Mouse (Mus musculus): ENCODE measurements around the gene Kdelr3. TPM values are rescaled to one million over a fixed set of nuclear protein-coding genes. Genes with fewer than 3 reads are reported as not detected.

Kdelr3 gene
- polyA plus RNA-seq, 1 experiment: 43.9 TPM

GRCm38 (mm10) chr15:79473042-79473441, 43.2 kb upstream of the Kdelr3 start:
- Histone ChIP-seq H3K27ac (ENCODE audit: insufficient read depth, low read length) (no peak overlapping the region), H3K27me3 (ENCODE audit: control insufficient read depth, insufficient read depth, low read length, poor library complexity, severe bottlenecking) (no peaks in the 10 kb centered on the region), H3K9me3 (replicated peaks; ENCODE audit: control insufficient read depth, insufficient read depth, low read length, poor library complexity, severe bottlenecking) (no peaks in the 10 kb centered on the region), H3K9ac (ENCODE audit: low read depth, poor library complexity, severe bottlenecking) (no peak overlapping the region), H3K36me3 (ENCODE audit: control insufficient read depth, insufficient read depth, low read length, poor library complexity, severe bottlenecking) (no peaks in the 10 kb centered on the region), H3K4me1 (ENCODE audit: control insufficient read depth, insufficient read depth, low read length) (no peaks in the 10 kb centered on the region), H3K4me3 (ENCODE audit: low read depth, low read length) (no peak overlapping the region)
- TF ChIP-seq EP300 (IDR thresholded peaks at IDR 0.05; ENCODE audit: insufficient read depth, low read depth, low read length) (no peak), CTCF (IDR thresholded peaks at IDR 0.05; ENCODE audit: low read depth, low read length) (peak; percentile 49)

GRCm38 (mm10) chr15:79473638-79474355, 42.4 kb upstream of the Kdelr3 start:
- no peaks in the 10 kb centered on the region for H3K4me1 ChIP-seq (ENCODE audit: control insufficient read depth, insufficient read depth, low read length)

GRCm38 (mm10) chr15:79477227-79477626, 39.0 kb upstream of the Kdelr3 start:
- Histone ChIP-seq H3K36me3 (ENCODE audit: control insufficient read depth, insufficient read depth, low read length, poor library complexity, severe bottlenecking) (no peaks in the 10 kb centered on the region), H3K4me1 (ENCODE audit: control insufficient read depth, insufficient read depth, low read length) (peaks cover 2% of the 10 kb centered on the region)
- TF ChIP-seq EP300 (IDR thresholded peaks at IDR 0.05; ENCODE audit: insufficient read depth, low read depth, low read length) (no peak), POLR2A (IDR thresholded peaks at IDR 0.05; ENCODE audit: insufficient read depth, low read length) (no peak), CTCF (IDR thresholded peaks at IDR 0.05; ENCODE audit: low read depth, low read length) (no peak)

More at GRCm38 (mm10) chr15:79473638-79474355, 42.4 kb upstream of the Kdelr3 start:
- TF ChIP-seq CTCF (IDR thresholded peaks at IDR 0.05; ENCODE audit: low read depth, low read length): peak; percentile 49
- TF ChIP-seq EP300 (IDR thresholded peaks at IDR 0.05; ENCODE audit: insufficient read depth, low read depth, low read length): no peak
- TF ChIP-seq POLR2A (IDR thresholded peaks at IDR 0.05; ENCODE audit: insufficient read depth, low read length): no peak
- Histone ChIP-seq H3K9ac (ENCODE audit: low read depth, poor library complexity, severe bottlenecking) (no peak overlapping the region), H3K27me3 (ENCODE audit: control insufficient read depth, insufficient read depth, low read length, poor library complexity, severe bottlenecking) (no peaks in the 10 kb centered on the region), H3K36me3 (ENCODE audit: control insufficient read depth, insufficient read depth, low read length, poor library complexity, severe bottlenecking) (no peaks in the 10 kb centered on the region), H3K27ac (ENCODE audit: insufficient read depth, low read length) (no peak overlapping the region), H3K9me3 (replicated peaks; ENCODE audit: control insufficient read depth, insufficient read depth, low read length, poor library complexity, severe bottlenecking) (no peaks in the 10 kb centered on the region), H3K4me3 (ENCODE audit: low read depth, low read length) (no peak overlapping the region)

GRCm38 (mm10) chr15:79481181-79481688, 35.0 kb upstream of the Kdelr3 start:
- no peaks in the 10 kb centered on the region for H3K27me3 ChIP-seq (ENCODE audit: control insufficient read depth, insufficient read depth, low read length, poor library complexity, severe bottlenecking)
- peak overlapping the region; percentile 48 for H3K4me3 ChIP-seq (ENCODE audit: low read depth, low read length)
- no peak overlapping the region for H3K9ac ChIP-seq (ENCODE audit: low read depth, poor library complexity, severe bottlenecking)
- no peaks in the 10 kb centered on the region for H3K9me3 ChIP-seq (replicated peaks; ENCODE audit: control insufficient read depth, insufficient read depth, low read length, poor library complexity, severe bottlenecking)
- H3K36me3 ChIP-seq (ENCODE audit: control insufficient read depth, insufficient read depth, low read length, poor library complexity, severe bottlenecking): no peaks in the 10 kb centered on the region
- TF ChIP-seq EP300 (IDR thresholded peaks at IDR 0.05; ENCODE audit: insufficient read depth, low read depth, low read length): no peak; the same call in 1 of the 2 replicates
- no peak for TF ChIP-seq CTCF (IDR thresholded peaks at IDR 0.05; ENCODE audit: low read depth, low read length)
- no peak for TF ChIP-seq POLR2A (IDR thresholded peaks at IDR 0.05; ENCODE audit: insufficient read depth, low read length)
- H3K4me1 ChIP-seq (ENCODE audit: control insufficient read depth, insufficient read depth, low read length): peaks cover 2% of the 10 kb centered on the region
- no peak overlapping the region for H3K27ac ChIP-seq (ENCODE audit: insufficient read depth, low read length)

More at GRCm38 (mm10) chr15:79477227-79477626, 39.0 kb upstream of the Kdelr3 start:
- Histone ChIP-seq H3K9ac (ENCODE audit: low read depth, poor library complexity, severe bottlenecking) (no peak overlapping the region), H3K9me3 (replicated peaks; ENCODE audit: control insufficient read depth, insufficient read depth, low read length, poor library complexity, severe bottlenecking) (no peaks in the 10 kb centered on the region), H3K4me3 (ENCODE audit: low read depth, low read length) (no peak overlapping the region), H3K27me3 (ENCODE audit: control insufficient read depth, insufficient read depth, low read length, poor library complexity, severe bottlenecking) (no peaks in the 10 kb centered on the region), H3K27ac (ENCODE audit: insufficient read depth, low read length) (no peak overlapping the region)

GRCm38 (mm10) chr15:79489463-79489862, 26.7 kb upstream of the Kdelr3 start:
- no peaks in the 10 kb centered on the region for H3K27me3 ChIP-seq (ENCODE audit: control insufficient read depth, insufficient read depth, low read length, poor library complexity, severe bottlenecking)

GRCm38 (mm10) chr15:79493527-79493926, 22.7 kb upstream of the Kdelr3 start:
- Histone ChIP-seq H3K27me3 (ENCODE audit: control insufficient read depth, insufficient read depth, low read length, poor library complexity, severe bottlenecking) (no peaks in the 10 kb centered on the region), H3K36me3 (ENCODE audit: control insufficient read depth, insufficient read depth, low read length, poor library complexity, severe bottlenecking) (no peaks in the 10 kb centered on the region), H3K9ac (ENCODE audit: low read depth, poor library complexity, severe bottlenecking) (no peak overlapping the region), H3K4me3 (ENCODE audit: low read depth, low read length) (peak overlapping the region; percentile 27), H3K27ac (ENCODE audit: insufficient read depth, low read length) (no peak overlapping the region), H3K9me3 (replicated peaks; ENCODE audit: control insufficient read depth, insufficient read depth, low read length, poor library complexity, severe bottlenecking) (no peaks in the 10 kb centered on the region), H3K4me1 (ENCODE audit: control insufficient read depth, insufficient read depth, low read length) (no peaks in the 10 kb centered on the region)
- no peak for TF ChIP-seq CTCF (IDR thresholded peaks at IDR 0.05; ENCODE audit: low read depth, low read length)
- no peak for TF ChIP-seq POLR2A (IDR thresholded peaks at IDR 0.05; ENCODE audit: insufficient read depth, low read length)
- TF ChIP-seq EP300 (IDR thresholded peaks at IDR 0.05; ENCODE audit: insufficient read depth, low read depth, low read length): no peak

More at GRCm38 (mm10) chr15:79489463-79489862, 26.7 kb upstream of the Kdelr3 start:
- no peaks in the 10 kb centered on the region for H3K36me3 ChIP-seq (ENCODE audit: control insufficient read depth, insufficient read depth, low read length, poor library complexity, severe bottlenecking)
- no peak overlapping the region for H3K27ac ChIP-seq (ENCODE audit: insufficient read depth, low read length)
- H3K9ac ChIP-seq (ENCODE audit: low read depth, poor library complexity, severe bottlenecking): no peak overlapping the region
- H3K4me1 ChIP-seq (ENCODE audit: control insufficient read depth, insufficient read depth, low read length): no peaks in the 10 kb centered on the region
- H3K4me3 ChIP-seq (ENCODE audit: low read depth, low read length): no peak overlapping the region
- no peaks in the 10 kb centered on the region for H3K9me3 ChIP-seq (replicated peaks; ENCODE audit: control insufficient read depth, insufficient read depth, low read length, poor library complexity, severe bottlenecking)
- TF ChIP-seq CTCF (IDR thresholded peaks at IDR 0.05; ENCODE audit: low read depth, low read length) (no peak), EP300 (IDR thresholded peaks at IDR 0.05; ENCODE audit: insufficient read depth, low read depth, low read length) (no peak)
